Mouse (Mus musculus) hindbrain, embryonic 14.5 days (tissue): ENCODE data around the gene Rbm15b. TPM values are rescaled to one million over a fixed set of nuclear protein-coding genes. Genes with fewer than 3 reads are reported as not detected.

Experiments
- ATAC-seq: fragments of 200-750 bp; cut with Nextera tagmentation; 2 replicates; pipeline ENCODE4 v1.8.0; 2017; ENCODE audit warnings: moderate number of reproducible peaks, mild to moderate bottlenecking, moderate TSS enrichment, moderate library complexity; ENCODE audit not compliant: low FRiP score
- DNase-seq: peaks from one replicate; pipeline ENCODE4 v3.0.0-alpha.2; 2015; ENCODE audit warnings: low spot score
- H3K27ac ChIP-seq: fragments of 300-500 bp; sonication (generic); 2 replicates; pipeline ENCODE4 v1.5.1; 2014; ENCODE audit warnings: mild to moderate bottlenecking, moderate library complexity
- H3K27me3 ChIP-seq: fragments of 300-500 bp; sonication (generic); 2 replicates; pipeline ENCODE4 v1.6.1; 2014; ENCODE audit warnings: mild to moderate bottlenecking, low read length, mixed read lengths; ENCODE audit not compliant: control insufficient read depth, insufficient read depth
- H3K36me3 ChIP-seq: fragments of 300-500 bp; sonication (generic); replicated peaks from 2 replicates; pipeline ENCODE4 v1.6.1; 2014; ENCODE audit not compliant: control insufficient read depth, insufficient read depth
- H3K4me1 ChIP-seq: fragments of 300-500 bp; sonication (generic); replicated peaks from 2 replicates; pipeline ENCODE4 v1.6.1; 2014; ENCODE audit warnings: antibody characterized with exemption, low read length, mixed read lengths; ENCODE audit not compliant: control insufficient read depth, insufficient read depth
- H3K4me2 ChIP-seq: fragments of 300-500 bp; sonication (generic); replicated peaks from 2 replicates; pipeline ENCODE4 v1.6.1; 2014; ENCODE audit warnings: mild to moderate bottlenecking, moderate library complexity
- H3K4me3 ChIP-seq: fragments of 300-500 bp; sonication (generic); replicated peaks from 2 replicates; pipeline ENCODE4 v1.5.1; 2014; ENCODE audit warnings: mild to moderate bottlenecking, low read length
- H3K9ac ChIP-seq: fragments of 300-500 bp; sonication (generic); 2 replicates; pipeline ENCODE4 v1.6.1; 2014
- H3K9me3 ChIP-seq: fragments of 300-500 bp; sonication (generic); 2 replicates; pipeline ENCODE4 v1.6.1; 2016; ENCODE audit warnings: low read length; ENCODE audit not compliant: control insufficient read depth
- WGBS: fragments of 180-500 bp; shearing (Covaris S2); extraction: QIAGEN DNeasy Blood & Tissue Kit; methylation state at CpG from one replicate; pipeline ENCODE4 v1.1.7; 2014; 5-methylcytosine and 5-hydroxymethylcytosine counted together
- polyA plus RNA-seq: library from polyadenylated mRNA; unstranded; fragments of >200 nt; fragmentation: Nextera tagmentation; extraction: Ambion mirVana; gene quantifications from 2 replicates; pipeline ENCODE4 v1.2.1, GENCODE M21; 2014

The Rbm15b gene
- 27.4 and 27.5 TPM in 2 replicates for polyA plus RNA-seq

DNA sequence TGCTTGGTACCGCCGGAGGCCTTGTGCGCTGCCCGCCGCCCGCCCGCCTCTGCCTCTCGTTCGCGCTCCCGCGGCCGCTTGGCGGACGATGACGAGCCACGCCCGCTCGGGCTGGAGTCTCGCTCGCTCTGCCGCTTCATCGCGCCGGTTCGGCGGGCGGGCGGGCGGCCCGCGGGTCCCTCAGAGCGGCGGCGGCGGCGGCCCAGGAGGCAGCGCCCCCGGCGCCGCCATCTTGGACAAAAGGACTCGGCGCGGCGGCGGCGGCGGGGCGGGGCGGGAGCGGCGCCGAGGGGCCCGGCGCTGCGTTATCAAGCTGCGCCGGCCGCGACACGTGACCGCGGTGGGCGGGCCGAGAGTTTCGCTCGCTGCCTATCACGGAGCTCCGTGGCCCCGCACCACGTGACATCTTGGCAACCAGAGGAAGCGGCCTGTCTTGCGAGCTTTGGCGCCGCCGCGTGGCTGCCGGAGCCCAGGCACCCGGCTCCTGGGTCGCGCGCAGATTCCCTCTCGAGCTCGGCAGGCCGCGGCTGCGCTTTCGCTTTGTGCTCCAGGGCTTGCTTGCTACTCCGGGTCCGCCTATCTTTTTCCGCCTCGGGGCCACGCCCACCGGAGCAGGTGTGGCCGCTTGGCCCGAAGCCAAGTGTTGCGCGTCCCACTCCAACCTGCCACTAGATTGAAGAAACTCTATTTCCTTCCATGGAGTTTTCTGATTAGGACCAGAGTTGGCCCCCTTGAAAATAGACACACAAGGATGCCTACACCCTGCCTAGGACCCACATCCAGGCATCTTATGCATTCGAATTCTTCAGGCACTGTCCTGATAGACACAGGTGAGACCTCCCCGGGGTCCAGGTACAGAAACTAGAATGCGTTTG is at the start of gene Rbm15b:
Rbm15b (minus strand) TSS at position 601 of the 875 bp plus-strand sequence.
- Histone ChIP-seq H3K4me1 (peaks cover 53% of the 10 kb centered on the region), H3K27ac (peak within 1 kb of the TSS; percentile 96), H3K9me3 (no peaks in the 10 kb centered on the region), H3K9ac (peak within 1 kb of the TSS; percentile 98), H3K4me3 (peak within 1 kb of the TSS; percentile 94), H3K27me3 (no peaks in the 10 kb centered on the region), H3K36me3 (peaks cover 61% of the 10 kb centered on the region), H3K4me2 (peak within 1 kb of the TSS; percentile 99)
- ATAC-seq (peak; percentile 81), DNase-seq (peak; percentile 99)
- whole genome bisulfite sequencing, result 3% methylated on average over 80 of the region's 101 CpGs

DNA sequence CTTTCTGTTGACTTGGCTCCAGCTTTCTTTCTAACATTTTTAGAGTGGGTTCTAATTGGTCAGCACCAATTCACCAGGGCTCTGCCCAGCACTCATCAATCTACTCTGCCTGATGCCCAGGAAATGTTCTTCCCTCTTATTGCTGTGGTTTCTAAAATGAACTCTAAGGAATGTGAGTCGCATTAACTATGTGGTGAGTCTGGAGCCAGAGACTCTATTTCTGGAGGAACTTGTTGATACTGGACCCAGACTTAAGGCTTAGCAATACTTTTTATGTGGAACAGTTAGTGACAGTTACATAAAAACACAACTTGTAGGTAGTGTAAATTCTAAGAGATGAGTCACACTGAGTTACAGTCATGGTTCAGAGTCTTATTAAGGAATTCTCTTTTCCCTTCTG is 47.8 kb upstream of the Rbm15b start:
- Histone ChIP-seq H3K27me3 (no peaks in the 10 kb centered on the region), H3K4me1 (no peaks in the 10 kb centered on the region), H3K27ac (no peak overlapping the region), H3K4me2 (no peak overlapping the region), H3K4me3 (no peak overlapping the region), H3K36me3 (peaks cover 70% of the 10 kb centered on the region), H3K9me3 (no peaks in the 10 kb centered on the region), H3K9ac (no peak overlapping the region)
- 95% methylated on average over 1 of the region's 1 CpGs for WGBS
- no peak for ATAC-seq
- DNase-seq, result no peak

GRCm38 (mm10) chr9:106914878-106915277 is 27.6 kb upstream of the Rbm15b start:
- Histone ChIP-seq H3K27ac (no peak overlapping the region), H3K9ac (no peak overlapping the region), H3K4me1 (no peaks in the 10 kb centered on the region), H3K27me3 (no peaks in the 10 kb centered on the region), H3K9me3 (no peaks in the 10 kb centered on the region), H3K36me3 (peaks cover 44% of the 10 kb centered on the region), H3K4me3 (no peak overlapping the region), H3K4me2 (no peak overlapping the region)
- WGBS, result 85% methylated on average over 6 of the region's 6 CpGs
- no peak for ATAC-seq
- no peak for DNase-seq

- Histone ChIP-seq H3K9me3 (no peaks in the 10 kb centered on the region), H3K36me3 (peaks cover 52% of the 10 kb centered on the region), H3K27me3 (no peaks in the 10 kb centered on the region), H3K27ac (no peak overlapping the region), H3K4me1 (no peaks in the 10 kb centered on the region), H3K9ac (no peak overlapping the region), H3K4me2 (no peak overlapping the region), H3K4me3 (no peak overlapping the region)
- ATAC-seq (no peak), DNase-seq (no peak)
- 19% methylated on average over 1 of the region's 1 CpGs for WGBS
These were observed 26.5 kb upstream of the Rbm15b start for GRCm38 (mm10) chr9:106913759-106914158.

DNA sequence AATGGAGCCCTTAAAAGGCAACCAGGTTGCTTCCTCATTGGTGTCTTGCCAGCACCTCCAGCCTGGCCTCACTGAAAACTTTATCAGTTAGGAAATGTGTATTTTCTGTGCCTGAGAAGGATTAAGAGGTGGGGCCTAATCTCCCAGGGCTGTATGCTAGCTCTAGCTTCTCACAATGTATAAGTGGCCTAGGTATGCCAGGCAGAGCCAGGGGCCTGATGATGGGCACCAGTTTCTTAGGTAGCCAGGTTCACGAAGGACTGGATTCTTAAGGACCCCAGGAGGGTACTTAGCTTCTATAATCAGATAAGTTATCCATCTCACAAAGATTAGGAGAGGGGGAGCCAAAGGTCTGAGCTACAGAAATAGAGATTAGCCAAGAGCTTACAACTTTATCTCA is 24.4 kb upstream of the Rbm15b start:
- ATAC-seq (no peak), DNase-seq (no peak)
- H3K9me3 ChIP-seq, result no peaks in the 10 kb centered on the region
- H3K27ac ChIP-seq, result no peak overlapping the region
- no peaks in the 10 kb centered on the region for H3K27me3 ChIP-seq
- peaks cover 72% of the 10 kb centered on the region for H3K36me3 ChIP-seq
- no peak overlapping the region for H3K4me3 ChIP-seq
- H3K4me2 ChIP-seq, result no peak overlapping the region
- no peaks in the 10 kb centered on the region for H3K4me1 ChIP-seq
- no peak overlapping the region for H3K9ac ChIP-seq
- 68% methylated on average over 1 of the region's 1 CpGs for WGBS

GRCm38 (mm10) chr9:106908715-106909114 is 21.5 kb upstream of the Rbm15b start:
- no peak overlapping the region for H3K9ac ChIP-seq
- ATAC-seq, result no peak
- no peak overlapping the region for H3K27ac ChIP-seq
- H3K36me3 ChIP-seq, result peaks cover 80% of the 10 kb centered on the region
- no peak overlapping the region for H3K4me3 ChIP-seq
- no peaks in the 10 kb centered on the region for H3K4me1 ChIP-seq
- H3K4me2 ChIP-seq, result no peak overlapping the region
- 58% methylated on average over 5 of the region's 5 CpGs for WGBS
- H3K9me3 ChIP-seq, result no peaks in the 10 kb centered on the region
- H3K27me3 ChIP-seq, result no peaks in the 10 kb centered on the region
- DNase-seq, result no peak

- Histone ChIP-seq H3K27me3 (no peaks in the 10 kb centered on the region), H3K4me2 (no peak overlapping the region), H3K36me3 (peaks cover 75% of the 10 kb centered on the region), H3K9ac (no peak overlapping the region), H3K9me3 (no peaks in the 10 kb centered on the region), H3K27ac (no peak overlapping the region), H3K4me1 (no peaks in the 10 kb centered on the region), H3K4me3 (no peak overlapping the region)
- no peak for ATAC-seq
- no peak for DNase-seq
- 87% methylated on average over 3 of the region's 3 CpGs for WGBS
These were observed 20.9 kb upstream of the Rbm15b start for GRCm38 (mm10) chr9:106908174-106908573.

- WGBS, result 89% methylated on average over 8 of the region's 8 CpGs
These were observed 19.4 kb upstream of the Rbm15b start for GRCm38 (mm10) chr9:106906597-106906996.

DNA sequence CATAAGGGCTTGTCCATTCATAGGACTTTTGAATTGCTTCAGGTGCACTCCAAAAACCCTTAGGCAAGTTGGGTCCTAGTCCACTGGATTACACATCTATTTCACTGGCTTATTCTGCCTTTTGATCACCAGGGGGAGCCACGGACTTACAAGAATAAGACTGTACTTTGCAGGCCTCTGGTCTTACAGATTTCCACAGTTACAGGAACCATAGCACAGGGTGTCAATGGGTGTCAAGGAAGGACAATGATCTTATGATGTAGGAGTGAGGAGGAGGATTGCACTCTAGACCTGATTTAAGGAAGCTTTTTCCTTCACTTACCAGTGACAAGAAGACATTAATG is 16.5 kb upstream of the Rbm15b start:
- Histone ChIP-seq H3K4me2 (no peak overlapping the region), H3K4me3 (no peak overlapping the region), H3K27ac (no peak overlapping the region), H3K27me3 (no peaks in the 10 kb centered on the region), H3K36me3 (peaks cover 72% of the 10 kb centered on the region), H3K4me1 (no peaks in the 10 kb centered on the region), H3K9me3 (no peaks in the 10 kb centered on the region), H3K9ac (no peak overlapping the region)
- ATAC-seq (no peak; the same call in 1 of the 2 replicates), DNase-seq (peak; percentile 75)
- 24% methylated on average over 1 of the region's 1 CpGs for WGBS

More at GRCm38 (mm10) chr9:106906597-106906996, 19.4 kb upstream of the Rbm15b start:
- Histone ChIP-seq H3K36me3 (peaks cover 70% of the 10 kb centered on the region), H3K9ac (no peak overlapping the region), H3K4me1 (no peaks in the 10 kb centered on the region), H3K4me2 (no peak overlapping the region), H3K27me3 (no peaks in the 10 kb centered on the region), H3K27ac (no peak overlapping the region), H3K4me3 (no peak overlapping the region), H3K9me3 (no peaks in the 10 kb centered on the region)
- ATAC-seq (no peak), DNase-seq (no peak)
